Mouse (Mus musculus): ENCODE data around the gene Usp35.

- TF ChIP-seq CTCF (IDR thresholded peaks at IDR 0.05; ENCODE audit: borderline replicate concordance, insufficient read depth, low read length) (no peak), POLR2A (IDR thresholded peaks at IDR 0.05; ENCODE audit: low read depth, low read length) (no peak)
These were observed 24.3 kb downstream of the Usp35 start for GRCm38 (mm10) chr7:97307546-97307945.

All from embryonic fibroblast, embryonic 13.5 days (primary cell).